Mouse (Mus musculus) heart, embryonic 16.5 days (tissue): ENCODE measurements around the gene Ifna11. TPM values are rescaled to one million over a fixed set of nuclear protein-coding genes. Genes with fewer than 3 reads are reported as not detected.
"Not testable (repeated sequence)": the region's sequence is repeated elsewhere in the genome, so short reads cannot be mapped to it uniquely, and the experiment has no call there.

Experiments used
- ATAC-seq: fragments of 200-750 bp; cut with Nextera tagmentation; replicated peaks from 2 replicates; pipeline ENCODE4 v1.8.0; 2017; ENCODE audit warnings: moderate number of reproducible peaks; ENCODE audit not compliant: insufficient read depth, low FRiP score; ENCODE audit errors: extremely low read depth
- H3K27ac ChIP-seq: fragments of 300-500 bp; sonication (generic); 2 replicates; pipeline ENCODE4 v1.5.1; 2014; ENCODE audit warnings: mild to moderate bottlenecking, low read length, control low read depth, moderate library complexity
- H3K27me3 ChIP-seq: fragments of 300-500 bp; sonication (generic); 2 replicates; pipeline ENCODE4 v1.6.1; 2014; ENCODE audit warnings: low read length, mixed read lengths; ENCODE audit not compliant: control insufficient read depth, insufficient read depth
- H3K36me3 ChIP-seq: fragments of 300-500 bp; sonication (generic); 2 replicates; pipeline ENCODE4 v1.6.1; 2014; ENCODE audit not compliant: control insufficient read depth, insufficient read depth
- H3K4me1 ChIP-seq: fragments of 300-500 bp; sonication (generic); 2 replicates; pipeline ENCODE4 v1.6.1; 2014; ENCODE audit warnings: low read length, mixed read lengths; ENCODE audit not compliant: control insufficient read depth, insufficient read depth
- H3K4me2 ChIP-seq: fragments of 300-500 bp; sonication (generic); 2 replicates; pipeline ENCODE4 v1.6.1; 2014; ENCODE audit warnings: low read depth, mild to moderate bottlenecking, control low read depth, low read length
- H3K4me3 ChIP-seq: fragments of 300-500 bp; sonication (generic); 2 replicates; pipeline ENCODE4 v1.5.1; 2014; ENCODE audit warnings: mild to moderate bottlenecking, control low read depth, low read length
- H3K9ac ChIP-seq: fragments of 300-500 bp; sonication (generic); 2 replicates; pipeline ENCODE4 v1.6.1; 2014; ENCODE audit warnings: low read length, control low read depth
- H3K9me3 ChIP-seq: fragments of 300-500 bp; sonication (generic); replicated peaks from 2 replicates; pipeline ENCODE4 v1.6.1; 2016; ENCODE audit warnings: low read length; ENCODE audit not compliant: control insufficient read depth
- WGBS: fragments of 180-500 bp; shearing (Covaris S2); extraction: QIAGEN DNeasy Blood & Tissue Kit; methylation state at CpG from one replicate; pipeline ENCODE4 v1.1.7; 2014; 5-methylcytosine and 5-hydroxymethylcytosine counted together
- polyA plus RNA-seq: library from polyadenylated mRNA; unstranded; fragments of >200 nt; fragmentation: Nextera tagmentation; extraction: Ambion mirVana; gene quantifications from 2 replicates; pipeline ENCODE4 v1.2.1, GENCODE M21; 2015

Gene Ifna11
- polyA plus RNA-seq = not detected in 2 replicates

- no peak within 1 kb of the TSS for H3K4me2 ChIP-seq
- H3K4me3 ChIP-seq = no peak within 1 kb of the TSS
- H3K9ac ChIP-seq = no peak within 1 kb of the TSS
- H3K9me3 ChIP-seq = no peaks in the 10 kb centered on the region
- H3K4me1 ChIP-seq = no peaks in the 10 kb centered on the region
- WGBS = 60% methylated on average over 1 of the region's 1 CpGs
- H3K36me3 ChIP-seq = no peaks in the 10 kb centered on the region
- H3K27me3 ChIP-seq = no peaks in the 10 kb centered on the region
- no peak within 1 kb of the TSS for H3K27ac ChIP-seq
- ATAC-seq = no peak
These were observed at the start of gene Ifna11 for GRCm38 (mm10) chr4:88819659-88820058. TSS of gene Ifna11 (plus strand) at chr4:88819959.

- no CpG with 5 or more reads among the region's 32 CpGs for WGBS
- not testable (repeated sequence) for H3K9me3 ChIP-seq, H3K36me3 ChIP-seq, H3K4me2 ChIP-seq, H3K27ac ChIP-seq, ATAC-seq, H3K4me3 ChIP-seq, H3K4me1 ChIP-seq, H3K27me3 ChIP-seq, H3K9ac ChIP-seq
These were observed 46.2 kb upstream of the Ifna11 start, which contains the start of gene Gm13290 for GRCm38 (mm10) chr4:88773534-88773933. TSS of gene Gm13290 (plus strand) at chr4:88773834.

GRCm38 (mm10) chr4:88776622-88777021, 43.1 kb upstream of the Ifna11 start, which contains the start of gene Gm13289:
TSS of gene Gm13289 (plus strand) at chr4:88776922.
- not testable (repeated sequence) for H3K4me3 ChIP-seq, H3K9me3 ChIP-seq, H3K4me2 ChIP-seq, H3K4me1 ChIP-seq, ATAC-seq, H3K27ac ChIP-seq, H3K9ac ChIP-seq, H3K27me3 ChIP-seq, H3K36me3 ChIP-seq
- WGBS = no CpG with 5 or more reads among the region's 29 CpGs

- H3K4me2 ChIP-seq, H3K27me3 ChIP-seq, H3K27ac ChIP-seq, H3K4me1 ChIP-seq, ATAC-seq, H3K9me3 ChIP-seq, H3K9ac ChIP-seq, H3K36me3 ChIP-seq, H3K4me3 ChIP-seq: not testable (repeated sequence)
- no CpG with 5 or more reads among the region's 29 CpGs for WGBS
These were observed 40.2 kb upstream of the Ifna11 start, which contains the start of gene Gm13272 for GRCm38 (mm10) chr4:88779550-88779949. TSS of gene Gm13272 (plus strand) at chr4:88779850.

GRCm38 (mm10) chr4:88780320-88780719, 39.4 kb upstream of the Ifna11 start:
- not testable (repeated sequence) for H3K27me3 ChIP-seq, H3K4me3 ChIP-seq, H3K27ac ChIP-seq, H3K9me3 ChIP-seq, H3K9ac ChIP-seq, H3K4me2 ChIP-seq, H3K36me3 ChIP-seq, ATAC-seq, H3K4me1 ChIP-seq
- WGBS = 41% methylated on average over 15 of the region's 18 CpGs

- Histone ChIP-seq H3K9ac (peak within 1 kb of the TSS; percentile 43; the same call in 1 of the 2 replicates), H3K27ac (peak within 1 kb of the TSS; percentile 62), H3K4me3 (peak within 1 kb of the TSS; percentile 33), H3K4me2 (peak within 1 kb of the TSS; percentile 47)
- 20% methylated on average over 3 of the region's 7 CpGs for WGBS
- not testable (repeated sequence) for ATAC-seq, H3K9me3 ChIP-seq, H3K4me1 ChIP-seq, H3K27me3 ChIP-seq, H3K36me3 ChIP-seq
These were observed 37.9 kb upstream of the Ifna11 start, which contains the start of gene Ifnz for GRCm38 (mm10) chr4:88781831-88782230. TSS of gene Ifnz (plus strand) at chr4:88782131.

GRCm38 (mm10) chr4:88782335-88782734, 37.4 kb upstream of the Ifna11 start:
- H3K4me1 ChIP-seq, H3K9me3 ChIP-seq, ATAC-seq, H3K36me3 ChIP-seq, H3K27me3 ChIP-seq: not testable (repeated sequence)
- 0% methylated on average over 12 of the region's 31 CpGs for WGBS
- peak overlapping the region; percentile 43; the same call in 1 of the 2 replicates for H3K9ac ChIP-seq
- peak overlapping the region; percentile 47 for H3K4me2 ChIP-seq
- H3K27ac ChIP-seq = peak overlapping the region; percentile 62
- H3K4me3 ChIP-seq = peak overlapping the region; percentile 33

GRCm38 (mm10) chr4:88785409-88785808, 34.4 kb upstream of the Ifna11 start, which contains the start of gene Gm13276:
TSS of gene Gm13276 (plus strand) at chr4:88785709.
- H3K9me3 ChIP-seq, H3K27me3 ChIP-seq, H3K9ac ChIP-seq, ATAC-seq, H3K4me2 ChIP-seq, H3K4me1 ChIP-seq, H3K27ac ChIP-seq, H3K4me3 ChIP-seq, H3K36me3 ChIP-seq: not testable (repeated sequence)
- no CpG with 5 or more reads among the region's 27 CpGs for WGBS

GRCm38 (mm10) chr4:88788402-88788801, 31.4 kb upstream of the Ifna11 start, which contains the start of gene Gm13277:
TSS of gene Gm13277 (plus strand) at chr4:88788632.
- H3K4me2 ChIP-seq, H3K4me1 ChIP-seq, H3K27me3 ChIP-seq, H3K9me3 ChIP-seq, H3K9ac ChIP-seq, H3K4me3 ChIP-seq, H3K27ac ChIP-seq, H3K36me3 ChIP-seq, ATAC-seq: not testable (repeated sequence)
- WGBS = 0% methylated on average over 1 of the region's 28 CpGs
